Mouse (Mus musculus) liver, embryonic 14.5 days (tissue): Measurements from ENCODE around the gene Chrnb4.

ENCODE experiments used
- CTCF ChIP-seq: IDR thresholded peaks from 2 replicates; pipeline ENCODE4 v1.5.1; 2016; ENCODE audit warnings: antibody characterized with exemption, low read depth, control low read depth
- EP300 ChIP-seq: IDR thresholded peaks from 2 replicates; pipeline ENCODE4 v1.6.1; 2016; ENCODE audit warnings: antibody characterized with exemption, low read depth

GRCm38 (mm10) chr9:54981291-54982191, 67.0 kb downstream of the Chrnb4 start:
- TF ChIP-seq CTCF (no peak), EP300 (no peak)
